Mouse (Mus musculus) heart, postnatal 0 days (tissue): ENCODE data around the gene Zfp90.

Experiments
- CTCF ChIP-seq: IDR thresholded peaks from 2 replicates; pipeline ENCODE4 v1.5.1; 2016; ENCODE audit warnings: antibody characterized with exemption, control low read depth, low read depth
- EP300 ChIP-seq: IDR thresholded peaks from 2 replicates; pipeline ENCODE4 v1.6.1; 2016; ENCODE audit warnings: antibody characterized with exemption, low read depth

GRCm38 (mm10) chr8:106469485-106469884 is 54.4 kb downstream of the Zfp90 start:
- TF ChIP-seq CTCF (no peak), EP300 (no peak)
